Mouse (Mus musculus): ENCODE measurements around the gene Krt86. TPM values are rescaled to one million over a fixed set of nuclear protein-coding genes. Genes with fewer than 3 reads are reported as not detected.

The Krt86 gene
- polyA plus RNA-seq, 1 experiment from 2014 or later: not detected

DNA sequence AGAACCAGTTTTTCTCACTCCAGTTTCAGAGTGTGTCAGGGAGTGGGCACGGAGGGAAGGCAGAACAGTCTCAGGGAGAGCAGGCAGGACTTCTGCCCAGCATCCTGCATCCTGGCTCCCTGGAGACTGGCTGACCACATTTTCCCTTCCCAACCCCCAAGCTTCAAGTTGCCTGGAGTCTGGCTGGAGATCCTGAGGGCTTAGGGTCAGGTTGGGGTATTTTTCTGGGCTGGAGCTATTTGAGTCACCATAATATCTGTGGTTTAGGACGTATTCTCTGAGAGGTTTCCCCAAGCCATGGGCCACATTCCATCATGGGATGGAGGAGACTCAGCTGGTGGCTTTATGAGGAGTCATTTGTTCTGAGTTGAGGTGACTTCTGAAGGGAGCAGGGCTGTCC, 18.0 kb upstream of the Krt86 start:
- no peak overlapping the region for H3K27ac ChIP-seq (ENCODE audit: low read depth, low read length)
- no peaks in the 10 kb centered on the region for H3K36me3 ChIP-seq (ENCODE audit: control insufficient read depth, insufficient read depth, low read length)
- no peak for ATAC-seq (ENCODE audit: low FRiP score, low TSS enrichment)
- H3K9me3 ChIP-seq (ENCODE audit: control insufficient read depth, low read length): peaks cover 3% of the 10 kb centered on the region; the same call in 1 of the 2 replicates
- WGBS: 67% methylated on average over 2 of the region's 2 CpGs
- no peaks in the 10 kb centered on the region for H3K27me3 ChIP-seq (ENCODE audit: control insufficient read depth, insufficient read depth, low read length)
- no peak overlapping the region for H3K4me3 ChIP-seq (ENCODE audit: low read length)
- no peak overlapping the region for H3K9ac ChIP-seq (ENCODE audit: low read depth, low read length)
- no peaks in the 10 kb centered on the region for H3K4me1 ChIP-seq (ENCODE audit: control insufficient read depth, insufficient read depth, low read length)
- H3K4me2 ChIP-seq (replicated peaks; ENCODE audit: low read depth, low read length): no peak overlapping the region

DNA sequence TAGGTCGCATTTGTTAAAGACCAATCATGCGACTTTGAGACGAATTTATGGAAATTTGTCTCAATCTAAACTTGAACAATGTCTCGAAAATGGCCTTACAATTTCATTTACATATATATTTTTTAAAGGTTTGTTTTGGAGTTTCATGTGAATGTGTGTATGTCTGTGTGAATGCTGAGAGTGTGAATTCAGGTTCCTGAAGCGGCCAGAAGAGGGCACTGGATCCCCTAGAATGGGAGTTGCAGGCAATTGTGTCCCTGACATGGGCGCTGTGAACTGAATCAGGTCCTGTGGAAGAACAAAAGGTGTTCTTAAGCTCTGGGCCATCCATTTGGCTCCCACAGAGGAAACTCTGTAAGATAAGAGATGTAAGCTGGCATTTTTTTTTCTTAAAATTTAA, 17.4 kb upstream of the Krt86 start:
- no peaks in the 10 kb centered on the region for H3K36me3 ChIP-seq (ENCODE audit: control insufficient read depth, insufficient read depth, low read length)
- H3K27ac ChIP-seq (ENCODE audit: low read depth, low read length): no peak overlapping the region
- peaks cover 3% of the 10 kb centered on the region; the same call in 1 of the 2 replicates for H3K9me3 ChIP-seq (ENCODE audit: control insufficient read depth, low read length)
- H3K4me3 ChIP-seq (ENCODE audit: low read length): no peak overlapping the region
- 88% methylated on average over 6 of the region's 6 CpGs for WGBS
- ATAC-seq (ENCODE audit: low FRiP score, low TSS enrichment): no peak
- no peaks in the 10 kb centered on the region for H3K27me3 ChIP-seq (ENCODE audit: control insufficient read depth, insufficient read depth, low read length)
- no peak overlapping the region for H3K9ac ChIP-seq (ENCODE audit: low read depth, low read length)
- H3K4me1 ChIP-seq (ENCODE audit: control insufficient read depth, insufficient read depth, low read length): no peaks in the 10 kb centered on the region
- H3K4me2 ChIP-seq (replicated peaks; ENCODE audit: low read depth, low read length): no peak overlapping the region

GRCm38 (mm10) chr15:101458361-101458930, 14.8 kb upstream of the Krt86 start:
- Histone ChIP-seq H3K27me3 (ENCODE audit: control insufficient read depth, insufficient read depth, low read length) (no peaks in the 10 kb centered on the region), H3K9me3 (ENCODE audit: control insufficient read depth, low read length) (peaks cover 3% of the 10 kb centered on the region; the same call in 1 of the 2 replicates), H3K4me3 (ENCODE audit: low read length) (no peak overlapping the region), H3K4me1 (ENCODE audit: control insufficient read depth, insufficient read depth, low read length) (no peaks in the 10 kb centered on the region), H3K9ac (ENCODE audit: low read depth, low read length) (no peak overlapping the region), H3K4me2 (replicated peaks; ENCODE audit: low read depth, low read length) (no peak overlapping the region), H3K36me3 (ENCODE audit: control insufficient read depth, insufficient read depth, low read length) (no peaks in the 10 kb centered on the region), H3K27ac (ENCODE audit: low read depth, low read length) (no peak overlapping the region)
- ATAC-seq (ENCODE audit: low FRiP score, low TSS enrichment): no peak
- WGBS: 59% methylated on average over 16 of the region's 16 CpGs

DNA sequence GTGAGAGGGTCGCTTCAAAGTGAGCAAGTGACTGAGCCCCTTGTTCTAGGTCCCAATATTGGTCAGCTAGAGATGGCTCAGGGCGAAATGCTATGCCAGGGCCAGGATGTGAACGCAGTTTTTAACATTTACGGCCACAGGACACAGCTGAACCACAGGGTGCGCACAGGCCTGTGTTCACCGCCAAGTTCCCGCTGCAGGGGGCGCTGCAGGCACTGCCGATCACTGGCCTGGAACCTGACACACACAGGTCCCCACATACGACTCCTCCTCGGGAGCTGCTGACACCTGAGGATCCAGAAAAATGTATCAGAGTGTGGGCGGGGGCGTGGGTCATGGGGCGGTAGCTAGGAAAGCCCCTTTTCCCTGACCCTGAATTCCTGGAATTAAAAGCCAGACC, 14.0 kb upstream of the Krt86 start:
- 62% methylated on average over 14 of the region's 14 CpGs for WGBS
- H3K4me2 ChIP-seq (replicated peaks; ENCODE audit: low read depth, low read length): no peak overlapping the region

GRCm38 (mm10) chr15:101463651-101464050, 9.6 kb upstream of the Krt86 start, which contains the start of gene Krt81:
Gene Krt81 (minus strand): TSS chr15:101463751.
- H3K9ac ChIP-seq (ENCODE audit: low read depth, low read length): no peak within 1 kb of the TSS
- no peak within 1 kb of the TSS for H3K4me2 ChIP-seq (replicated peaks; ENCODE audit: low read depth, low read length)
- H3K27ac ChIP-seq (ENCODE audit: low read depth, low read length): no peak within 1 kb of the TSS
- H3K9me3 ChIP-seq (ENCODE audit: control insufficient read depth, low read length): no peaks in the 10 kb centered on the region
- no peak for ATAC-seq (ENCODE audit: low FRiP score, low TSS enrichment)
- no peak within 1 kb of the TSS for H3K4me3 ChIP-seq (ENCODE audit: low read length)
- no peaks in the 10 kb centered on the region for H3K36me3 ChIP-seq (ENCODE audit: control insufficient read depth, insufficient read depth, low read length)
- H3K27me3 ChIP-seq (ENCODE audit: control insufficient read depth, insufficient read depth, low read length): no peaks in the 10 kb centered on the region
- WGBS: 77% methylated on average over 13 of the region's 13 CpGs
- H3K4me1 ChIP-seq (ENCODE audit: control insufficient read depth, insufficient read depth, low read length): no peaks in the 10 kb centered on the region

More for the DNA sequence above, 14.0 kb upstream of the Krt86 start:
- ATAC-seq (ENCODE audit: low FRiP score, low TSS enrichment): no peak
- Histone ChIP-seq H3K27ac (ENCODE audit: low read depth, low read length) (no peak overlapping the region), H3K36me3 (ENCODE audit: control insufficient read depth, insufficient read depth, low read length) (no peaks in the 10 kb centered on the region), H3K9me3 (ENCODE audit: control insufficient read depth, low read length) (peaks cover 3% of the 10 kb centered on the region; the same call in 1 of the 2 replicates), H3K4me3 (ENCODE audit: low read length) (no peak overlapping the region), H3K4me1 (ENCODE audit: control insufficient read depth, insufficient read depth, low read length) (no peaks in the 10 kb centered on the region), H3K9ac (ENCODE audit: low read depth, low read length) (no peak overlapping the region), H3K27me3 (ENCODE audit: control insufficient read depth, insufficient read depth, low read length) (no peaks in the 10 kb centered on the region)

DNA sequence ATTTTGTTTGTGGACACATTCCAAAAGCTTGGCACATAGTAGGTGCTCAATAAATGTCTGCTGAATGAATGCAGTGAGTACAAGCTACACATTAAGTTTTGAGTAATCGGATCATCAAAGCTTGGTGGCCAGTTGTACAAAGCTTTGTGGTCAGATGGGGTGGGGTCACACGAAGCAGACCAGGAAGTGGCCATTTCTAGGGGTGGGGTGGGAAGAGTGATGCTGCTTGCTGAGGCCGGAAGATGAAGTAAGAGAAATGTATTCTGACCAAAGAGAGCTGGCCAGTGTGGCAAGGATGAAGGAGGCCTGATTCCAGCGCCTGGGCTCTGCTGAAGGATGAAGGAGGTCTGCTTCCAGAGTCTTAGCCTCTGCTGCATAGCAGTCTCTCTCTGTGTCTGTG, 4.2 kb upstream of the Krt86 start:
- no peaks in the 10 kb centered on the region for H3K9me3 ChIP-seq (ENCODE audit: control insufficient read depth, low read length)
- H3K27ac ChIP-seq (ENCODE audit: low read depth, low read length): no peak overlapping the region
- H3K4me3 ChIP-seq (ENCODE audit: low read length): no peak overlapping the region
- no peak overlapping the region for H3K4me2 ChIP-seq (replicated peaks; ENCODE audit: low read depth, low read length)
- WGBS: 93% methylated on average over 4 of the region's 4 CpGs
- no peak for ATAC-seq (ENCODE audit: low FRiP score, low TSS enrichment)
- no peaks in the 10 kb centered on the region for H3K27me3 ChIP-seq (ENCODE audit: control insufficient read depth, insufficient read depth, low read length)
- H3K36me3 ChIP-seq (ENCODE audit: control insufficient read depth, insufficient read depth, low read length): no peaks in the 10 kb centered on the region
- no peaks in the 10 kb centered on the region for H3K4me1 ChIP-seq (ENCODE audit: control insufficient read depth, insufficient read depth, low read length)
- H3K9ac ChIP-seq (ENCODE audit: low read depth, low read length): no peak overlapping the region

DNA sequence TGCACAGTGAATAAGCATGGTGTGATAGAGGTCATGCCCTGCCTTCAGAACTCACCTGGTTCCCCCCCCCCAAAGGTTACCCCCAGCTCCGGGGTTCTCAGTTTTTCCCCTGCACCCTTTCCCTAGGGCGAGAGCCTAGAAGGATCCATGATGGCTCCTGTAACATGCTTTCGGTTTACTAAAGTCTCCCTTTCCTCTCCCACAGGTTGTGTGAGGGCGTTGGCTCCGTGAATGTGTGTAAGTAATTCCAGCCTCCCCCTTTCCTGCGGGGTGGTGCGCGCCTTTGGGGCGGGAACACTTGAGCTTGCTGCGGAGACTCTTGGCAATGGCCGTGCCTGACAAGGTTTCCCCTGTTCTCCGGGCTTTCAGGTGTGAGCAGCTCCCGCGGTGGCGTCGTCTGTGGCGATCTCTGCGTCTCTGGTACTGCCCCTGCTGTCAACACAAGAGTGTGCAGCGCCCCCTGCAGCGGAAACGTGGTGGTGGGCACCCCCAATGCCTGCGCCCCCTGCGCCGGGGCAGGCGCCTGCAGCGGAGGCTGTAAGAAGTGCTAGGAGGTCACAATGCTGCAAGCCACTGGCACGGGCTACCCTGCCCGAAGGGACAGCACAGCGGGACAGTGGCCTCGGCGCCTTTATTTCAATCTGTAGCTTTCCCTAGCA, 5.9 kb downstream of the Krt86 start:
- Histone ChIP-seq H3K36me3 (ENCODE audit: control insufficient read depth, insufficient read depth, low read length) (no peaks in the 10 kb centered on the region), H3K4me2 (replicated peaks; ENCODE audit: low read depth, low read length) (peak overlapping the region; percentile 55), H3K9ac (ENCODE audit: low read depth, low read length) (peak overlapping the region; percentile 44; the same call in 1 of the 2 replicates), H3K27me3 (ENCODE audit: control insufficient read depth, insufficient read depth, low read length) (no peaks in the 10 kb centered on the region), H3K27ac (ENCODE audit: low read depth, low read length) (no peak overlapping the region), H3K9me3 (ENCODE audit: control insufficient read depth, low read length) (no peaks in the 10 kb centered on the region), H3K4me3 (ENCODE audit: low read length) (peak overlapping the region; percentile 28), H3K4me1 (ENCODE audit: control insufficient read depth, insufficient read depth, low read length) (peaks cover 9% of the 10 kb centered on the region; the same call in 1 of the 2 replicates)
- no peak for ATAC-seq (ENCODE audit: low FRiP score, low TSS enrichment)
- 9% methylated on average over 31 of the region's 31 CpGs for WGBS

- Histone ChIP-seq H3K27me3 (ENCODE audit: control insufficient read depth, insufficient read depth, low read length) (no peaks in the 10 kb centered on the region), H3K4me1 (ENCODE audit: control insufficient read depth, insufficient read depth, low read length) (peaks cover 9% of the 10 kb centered on the region; the same call in 1 of the 2 replicates), H3K36me3 (ENCODE audit: control insufficient read depth, insufficient read depth, low read length) (no peaks in the 10 kb centered on the region), H3K4me3 (ENCODE audit: low read length) (peak overlapping the region; percentile 28), H3K9ac (ENCODE audit: low read depth, low read length) (0 out of 2 replicates have a peak overlapping the region, but pooled peaks have one; percentile 44), H3K4me2 (replicated peaks; ENCODE audit: low read depth, low read length) (peak overlapping the region; percentile 55), H3K9me3 (ENCODE audit: control insufficient read depth, low read length) (no peaks in the 10 kb centered on the region), H3K27ac (ENCODE audit: low read depth, low read length) (no peak overlapping the region)
- WGBS: 28% methylated on average over 11 of the region's 11 CpGs
- ATAC-seq (ENCODE audit: low FRiP score, low TSS enrichment): no peak
Measured at GRCm38 (mm10) chr15:101479666-101480060, 6.4 kb downstream of the Krt86 start.

GRCm38 (mm10) chr15:101482056-101482455, 8.8 kb downstream of the Krt86 start:
- Histone ChIP-seq H3K9ac (ENCODE audit: low read depth, low read length) (no peak overlapping the region), H3K4me1 (ENCODE audit: control insufficient read depth, insufficient read depth, low read length) (peaks cover 9% of the 10 kb centered on the region; the same call in 1 of the 2 replicates), H3K27ac (ENCODE audit: low read depth, low read length) (no peak overlapping the region), H3K4me3 (ENCODE audit: low read length) (no peak overlapping the region), H3K27me3 (ENCODE audit: control insufficient read depth, insufficient read depth, low read length) (no peaks in the 10 kb centered on the region), H3K9me3 (ENCODE audit: control insufficient read depth, low read length) (no peaks in the 10 kb centered on the region), H3K4me2 (replicated peaks; ENCODE audit: low read depth, low read length) (no peak overlapping the region), H3K36me3 (ENCODE audit: control insufficient read depth, insufficient read depth, low read length) (no peaks in the 10 kb centered on the region)
- ATAC-seq (ENCODE audit: low FRiP score, low TSS enrichment): no peak
- WGBS: 56% methylated on average over 4 of the region's 4 CpGs

All from kidney, embryonic 14.5 days (tissue).